Mouse (Mus musculus) monocyte, adult 2 months (primary cell): Measurements from ENCODE around the gene Gga3.

Experiments used
- DNase-seq, 2 experiments: peaks; one replicate each; pipeline ENCODE4 v3.0.0; 2022; ENCODE audit warnings: low spot score in 2 of 2, low read depth in 1 of 2

The Gga3 gene

DNA sequence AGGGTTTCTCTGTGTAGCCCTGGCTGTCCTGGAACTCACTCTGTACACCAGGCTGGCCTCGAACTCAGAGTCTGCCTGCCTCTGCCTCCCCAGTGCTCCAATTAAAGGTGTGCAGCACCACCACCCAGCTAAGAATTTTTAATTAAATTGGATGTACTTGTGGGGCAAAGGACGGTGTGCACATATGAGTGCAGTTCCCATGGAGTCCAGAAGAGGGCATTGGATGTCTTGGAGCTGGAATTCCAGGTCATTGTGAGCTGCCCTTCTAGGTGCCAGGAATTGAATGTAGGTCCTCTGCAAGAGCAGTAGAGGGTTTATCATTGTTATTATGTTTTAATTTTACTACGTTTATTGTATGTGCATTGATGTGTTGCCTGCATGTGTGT lies 27.6 kb upstream of the Gga3 start:
- peak in 1 of 2 experiments; percentile 61 for DNase-seq

DNA sequence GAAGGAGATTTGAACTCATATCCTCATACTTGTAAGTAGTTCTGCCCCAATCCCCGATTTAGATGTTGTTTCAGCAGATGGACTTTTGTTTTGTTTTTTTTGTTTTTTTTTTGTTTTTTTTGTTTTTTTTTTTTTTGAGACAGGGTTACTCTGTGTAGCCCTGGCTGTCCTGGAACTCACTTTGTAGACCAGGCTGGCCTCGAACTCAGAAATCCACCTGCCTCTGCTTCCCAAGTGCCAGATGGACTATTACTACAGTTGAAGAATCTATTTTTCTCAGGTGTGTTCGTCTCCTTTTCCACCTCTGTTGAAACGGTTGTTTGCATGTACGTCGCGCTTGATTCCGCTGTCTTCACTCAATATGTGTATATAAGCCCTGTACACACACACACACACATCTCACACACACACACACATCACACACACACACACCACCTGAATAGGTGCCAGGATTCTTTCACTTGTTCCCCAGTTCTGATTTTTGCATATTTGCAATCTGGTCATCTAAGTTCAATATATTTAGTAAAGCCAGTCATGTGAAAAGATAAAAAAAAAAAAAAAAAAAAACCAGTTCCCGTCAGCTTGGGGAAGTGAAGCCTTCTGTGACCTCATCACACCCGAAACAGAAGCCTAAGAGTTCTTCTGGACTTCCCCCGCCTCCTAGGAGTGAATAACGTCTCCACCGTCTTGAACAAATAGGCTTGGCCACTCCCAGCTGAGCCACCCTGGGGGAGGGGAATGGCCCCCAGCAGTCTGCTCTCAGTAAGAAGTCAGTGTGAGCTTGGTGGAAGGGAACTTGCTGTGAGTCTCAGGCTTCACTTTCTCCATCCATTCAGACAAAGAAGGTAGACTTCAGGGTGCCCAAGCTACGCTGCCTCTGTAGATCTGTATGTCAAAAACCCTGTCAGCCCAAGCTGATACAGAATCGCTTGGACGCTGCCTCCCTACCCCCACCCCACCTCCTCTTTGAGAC lies 27.0 kb upstream of the Gga3 start:
- DNase-seq: peak; percentile 80 to 87

DNA sequence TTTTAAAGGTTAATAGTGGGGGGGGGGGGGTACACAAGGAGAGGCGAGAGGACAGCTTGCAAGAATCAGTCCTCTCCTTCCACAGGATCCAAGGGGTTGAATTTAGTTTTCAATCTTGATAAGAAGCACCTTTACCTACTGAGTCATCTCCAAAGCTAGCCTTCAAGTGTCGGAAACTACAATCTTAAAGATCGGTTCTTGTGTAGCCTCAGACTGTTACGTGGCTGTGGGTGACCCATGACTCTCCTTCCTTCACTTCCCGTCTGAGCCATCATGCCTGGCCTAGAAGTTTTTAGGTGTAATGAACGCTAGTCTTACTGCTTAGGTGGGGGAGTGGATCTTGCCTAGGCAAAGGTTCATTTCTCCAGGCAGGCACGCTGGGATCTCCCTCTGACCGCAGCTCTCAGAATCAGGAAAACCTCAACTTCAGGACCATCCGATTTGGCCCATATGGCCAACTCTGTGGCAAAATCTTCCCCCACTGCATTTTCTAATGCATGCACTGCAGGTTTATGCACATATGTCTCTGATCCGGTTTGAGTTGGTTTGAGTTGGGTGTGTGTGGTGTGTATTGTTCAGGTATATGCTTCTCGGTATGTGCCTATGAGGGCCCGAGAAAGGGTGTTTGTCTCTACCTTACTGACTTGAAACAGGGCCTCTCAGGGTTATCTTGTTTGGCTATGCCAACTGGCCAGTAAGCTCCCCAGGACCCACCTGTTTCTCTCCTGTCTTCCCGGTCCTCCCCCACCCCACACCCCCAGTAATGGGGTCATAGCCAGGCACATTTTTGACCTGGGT lies 26.1 kb upstream of the Gga3 start:
- DNase-seq: no peak

- DNase-seq: no peak
These were observed 24.7 kb upstream of the Gga3 start for GRCm38 (mm10) chr11:115628465-115629101.

- peak; percentile 96 to 97 for DNase-seq
These were observed 24.0 kb upstream of the Gga3 start, which contains the start of gene Slc25a19 for GRCm38 (mm10) chr11:115627705-115628464. Slc25a19 (minus strand) TSS chr11:115628295.

- DNase-seq: no peak
These were observed 23.2 kb upstream of the Gga3 start for GRCm38 (mm10) chr11:115626824-115627616.

DNA sequence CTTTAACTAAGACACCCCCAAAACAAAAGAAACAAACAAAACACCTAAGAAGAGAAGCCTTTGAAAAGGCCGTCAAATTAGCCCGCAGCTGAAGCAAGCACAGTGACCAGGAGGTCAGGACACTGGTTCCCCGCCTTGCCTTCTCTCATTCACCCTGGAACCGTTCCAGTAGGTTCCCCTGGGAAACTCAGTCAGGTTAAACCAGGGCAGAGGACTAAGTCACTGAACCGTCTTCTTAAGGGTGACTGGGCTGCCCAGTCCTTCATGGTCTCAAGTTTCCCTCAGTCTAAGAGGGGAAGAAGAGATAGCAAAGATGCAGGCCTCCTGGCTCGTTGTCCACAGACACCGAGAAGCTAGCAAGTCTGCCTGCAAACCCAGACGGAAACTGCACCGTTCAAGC lies 22.0 kb upstream of the Gga3 start:
- DNase-seq: no peak

DNA sequence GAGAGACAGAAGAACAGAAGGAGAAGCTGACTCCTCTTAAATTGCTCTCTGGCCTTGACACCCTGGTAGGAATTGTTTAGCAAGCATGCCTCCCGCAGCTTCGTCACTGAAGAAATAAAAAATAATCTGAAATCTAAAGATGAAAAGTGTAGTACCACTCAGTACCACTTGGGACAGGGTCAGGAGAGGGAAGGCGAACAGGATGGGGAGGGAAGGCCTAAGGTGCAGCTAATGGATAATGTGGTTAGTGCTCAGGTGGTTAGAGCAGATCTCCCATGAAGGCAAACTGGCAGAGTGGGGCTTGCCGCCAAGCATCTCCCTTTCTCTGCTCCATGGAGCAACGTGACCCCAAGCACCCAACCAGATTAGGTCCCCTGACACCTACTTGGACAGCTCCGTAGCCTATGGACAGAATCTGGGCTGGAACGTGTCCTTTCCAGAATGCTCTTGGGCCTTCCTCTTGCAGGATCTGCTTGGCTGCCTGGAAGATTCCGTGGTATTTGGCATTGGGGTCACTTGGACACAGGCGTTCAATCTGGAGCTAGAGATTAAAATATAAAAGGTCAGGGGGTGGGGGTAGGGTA lies 19.7 kb upstream of the Gga3 start:
- DNase-seq: no peak

- DNase-seq: no peak
These were observed 16.1 kb upstream of the Gga3 start for GRCm38 (mm10) chr11:115619949-115620348.

DNA sequence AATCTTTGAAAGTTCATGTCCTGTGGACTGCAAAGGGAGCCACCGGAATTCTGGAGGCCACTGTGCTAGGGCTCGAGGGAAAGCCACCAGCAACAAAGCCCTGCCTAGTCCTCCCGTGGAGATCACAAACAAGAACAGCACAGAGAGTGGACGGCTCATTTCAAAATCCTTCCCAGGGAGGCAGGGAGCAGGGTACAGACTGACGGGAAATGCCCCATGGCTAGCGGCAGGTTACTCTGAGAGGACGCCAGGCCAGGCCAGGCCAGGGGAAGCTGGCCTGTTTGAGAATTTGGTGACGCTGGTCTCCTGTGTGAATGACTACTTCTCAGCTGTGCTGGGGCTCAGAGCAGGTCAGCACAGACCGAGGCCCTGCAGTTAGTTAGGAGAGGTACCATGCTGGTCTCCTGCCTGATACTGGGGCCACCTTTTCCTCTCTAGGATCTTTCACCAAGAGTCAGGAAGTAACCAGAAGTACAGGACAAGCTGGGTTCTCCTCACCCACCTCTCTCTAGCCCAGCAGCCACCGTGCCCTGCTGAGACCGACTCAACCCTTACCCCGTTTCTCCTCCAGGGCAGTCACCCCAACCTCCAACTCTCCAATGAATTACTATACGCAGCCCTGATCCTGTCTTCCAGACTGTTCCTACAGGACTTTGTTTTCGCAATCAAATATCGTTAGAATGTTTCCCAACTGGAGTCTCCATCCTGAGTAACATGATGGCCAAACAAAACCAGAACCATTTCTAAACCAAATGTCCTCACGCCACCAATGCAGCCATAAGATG lies 15.1 kb upstream of the Gga3 start:
- no peak for DNase-seq

DNA sequence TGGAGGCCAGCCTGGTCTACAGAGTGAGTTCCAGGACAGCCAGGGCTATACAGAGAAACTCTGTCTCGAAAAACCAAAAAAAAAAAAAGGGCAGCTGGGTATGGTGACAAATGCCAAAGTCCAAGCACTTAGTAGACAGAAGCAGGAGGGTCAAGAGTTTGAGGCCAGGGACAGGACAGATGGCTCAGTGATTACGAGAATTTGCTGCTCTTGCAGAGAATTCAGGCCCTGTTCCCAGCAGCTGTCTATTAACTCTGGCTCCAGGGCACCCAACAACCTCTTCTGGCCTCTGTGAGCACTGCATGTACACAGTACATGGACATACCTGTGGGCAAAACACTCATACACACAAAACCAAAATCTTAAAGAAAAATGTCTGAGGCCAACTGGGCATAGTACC lies 14.2 kb upstream of the Gga3 start:
- DNase-seq: no peak

DNA sequence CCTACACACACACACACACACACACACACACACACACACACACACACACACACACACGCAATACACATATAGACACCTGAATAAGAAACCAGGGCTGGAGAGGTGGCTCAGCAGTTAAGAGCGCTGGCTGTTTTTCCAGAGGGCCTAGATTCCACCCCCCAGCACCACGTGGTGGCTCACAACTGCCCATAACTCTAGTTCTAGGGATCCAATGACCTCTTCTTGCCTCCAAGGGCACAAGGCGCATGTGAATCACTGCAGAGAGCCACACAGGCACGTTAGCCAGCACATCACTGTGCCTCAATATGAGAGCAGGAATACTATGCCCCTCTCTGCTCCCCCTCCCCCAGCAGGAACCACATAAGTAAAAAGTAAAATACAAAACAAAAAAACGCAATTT lies 13.0 kb upstream of the Gga3 start:
- no peak for DNase-seq

DNA sequence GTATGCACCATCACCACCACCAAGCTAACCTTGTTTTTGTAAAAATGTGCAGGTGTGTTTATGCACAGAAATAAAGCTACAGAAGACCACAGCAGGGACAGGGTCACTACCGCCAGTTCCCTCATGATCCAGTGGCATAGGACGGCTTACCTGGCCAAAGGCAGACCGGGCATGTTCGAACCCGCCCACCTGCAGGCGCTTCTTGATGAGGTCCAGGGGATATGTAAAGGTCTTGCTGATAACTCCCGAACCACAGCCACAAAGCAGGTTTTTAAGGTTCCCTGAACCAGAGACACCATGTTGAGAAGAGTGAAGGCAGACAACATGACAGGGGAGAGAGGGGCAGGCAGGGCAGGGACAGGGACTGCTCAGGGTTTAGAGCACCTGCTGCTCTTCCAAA lies 12.5 kb upstream of the Gga3 start:
- DNase-seq: no peak

GRCm38 (mm10) chr11:115615875-115616274 lies 12.0 kb upstream of the Gga3 start:
- no peak for DNase-seq

GRCm38 (mm10) chr11:115615108-115615825 lies 11.4 kb upstream of the Gga3 start:
- DNase-seq: no peak

DNA sequence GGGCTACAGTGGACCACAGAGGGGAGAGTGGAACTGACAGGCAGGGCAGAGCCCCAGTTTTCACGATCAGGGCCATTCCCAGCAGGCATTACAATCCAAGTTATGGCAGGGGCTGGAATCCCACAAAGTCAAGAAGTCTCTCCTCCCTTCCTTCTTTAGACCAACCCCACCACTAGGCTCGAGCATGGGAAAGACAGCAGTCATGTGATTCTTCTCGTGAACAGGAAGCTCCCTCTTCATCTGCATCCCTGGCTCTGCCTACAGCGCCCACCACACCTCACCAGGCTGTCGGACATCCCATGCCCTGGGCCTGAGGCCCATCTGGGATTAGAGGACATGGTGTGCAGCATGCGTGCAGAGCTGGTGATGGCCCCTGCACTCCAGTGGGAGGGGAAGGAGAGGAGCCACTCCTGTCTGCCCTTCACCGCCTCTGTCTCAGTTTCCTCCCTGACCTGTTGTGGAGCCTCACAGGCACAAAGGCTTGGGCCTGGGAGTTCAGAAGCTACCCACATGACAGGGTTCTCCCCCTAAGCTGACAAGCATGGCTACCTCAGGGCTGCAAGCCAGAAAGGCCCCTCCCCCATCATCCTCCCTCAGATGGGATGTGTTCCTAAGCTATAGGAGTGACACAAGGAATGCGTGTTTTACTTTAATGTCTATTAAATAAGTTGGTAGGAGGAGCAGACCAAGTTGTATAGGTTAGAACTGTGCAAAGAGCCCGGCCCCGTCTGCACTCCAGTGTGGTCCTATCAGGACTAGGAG lies 10.7 kb upstream of the Gga3 start:
- no peak for DNase-seq

- no peak for DNase-seq
These were observed 9.5 kb upstream of the Gga3 start for GRCm38 (mm10) chr11:115613138-115613945.
